Mouse (Mus musculus): Measurements from ENCODE around the gene Cd160.

The Cd160 gene

GRCm38 (mm10) chr3:96828308-96828864 is 765 bp downstream of the Cd160 start:
- DNase-seq (ENCODE audit: low spot score): no peak

- DNase-seq (ENCODE audit: low spot score): no peak
These were observed 3.9 kb downstream of the Cd160 start for GRCm38 (mm10) chr3:96825261-96825660.

GRCm38 (mm10) chr3:96824614-96825013 is 4.5 kb downstream of the Cd160 start:
- DNase-seq (ENCODE audit: low spot score): no peak

GRCm38 (mm10) chr3:96823701-96824100 is 5.5 kb downstream of the Cd160 start:
- no peak for DNase-seq (ENCODE audit: low spot score)

- no peak for DNase-seq (ENCODE audit: low spot score)
These were observed 7.6 kb downstream of the Cd160 start for GRCm38 (mm10) chr3:96821581-96821980.

DNA sequence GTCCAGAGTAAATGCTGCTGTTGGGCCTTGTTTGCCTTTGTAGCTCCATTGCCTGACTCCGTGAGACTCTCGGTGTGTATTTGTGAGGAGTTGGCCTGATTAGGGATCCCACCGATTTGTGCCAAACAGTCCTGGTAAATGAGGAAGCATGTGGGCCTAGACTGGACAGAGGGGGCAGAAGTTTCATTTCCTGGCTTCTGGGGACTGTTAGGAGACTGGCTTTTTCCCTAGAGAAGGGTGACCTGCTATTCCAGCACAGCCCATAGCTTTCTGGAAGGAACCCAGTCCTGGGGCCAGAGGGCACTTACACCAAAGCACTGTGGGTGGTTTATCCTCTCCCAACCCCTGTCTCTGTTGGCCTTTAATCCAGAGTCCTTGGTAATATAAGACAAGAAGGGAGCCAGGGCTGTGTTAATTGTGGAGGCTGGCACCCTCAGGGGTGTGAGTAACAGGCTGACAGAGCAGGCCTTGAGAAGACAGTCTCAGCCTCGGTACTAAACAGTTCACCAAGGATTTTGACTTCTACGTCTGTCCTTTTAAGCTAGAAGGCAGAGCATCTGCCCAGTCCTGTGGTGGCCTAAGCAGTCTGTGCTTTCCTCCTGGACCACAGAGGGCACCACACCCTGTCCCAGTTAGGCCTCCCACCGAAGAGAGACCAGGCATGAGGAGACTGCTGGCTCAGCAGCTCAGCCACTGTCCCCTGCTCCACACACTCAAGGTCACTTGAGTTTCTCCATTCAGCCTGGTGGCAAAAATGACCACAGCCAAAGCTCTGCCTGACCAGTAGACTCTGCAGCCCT is 8.8 kb downstream of the Cd160 start:
- peak; percentile 62 for DNase-seq (ENCODE audit: low spot score)

GRCm38 (mm10) chr3:96814342-96814741 is 14.8 kb downstream of the Cd160 start:
- DNase-seq (ENCODE audit: low spot score): no peak

DNA sequence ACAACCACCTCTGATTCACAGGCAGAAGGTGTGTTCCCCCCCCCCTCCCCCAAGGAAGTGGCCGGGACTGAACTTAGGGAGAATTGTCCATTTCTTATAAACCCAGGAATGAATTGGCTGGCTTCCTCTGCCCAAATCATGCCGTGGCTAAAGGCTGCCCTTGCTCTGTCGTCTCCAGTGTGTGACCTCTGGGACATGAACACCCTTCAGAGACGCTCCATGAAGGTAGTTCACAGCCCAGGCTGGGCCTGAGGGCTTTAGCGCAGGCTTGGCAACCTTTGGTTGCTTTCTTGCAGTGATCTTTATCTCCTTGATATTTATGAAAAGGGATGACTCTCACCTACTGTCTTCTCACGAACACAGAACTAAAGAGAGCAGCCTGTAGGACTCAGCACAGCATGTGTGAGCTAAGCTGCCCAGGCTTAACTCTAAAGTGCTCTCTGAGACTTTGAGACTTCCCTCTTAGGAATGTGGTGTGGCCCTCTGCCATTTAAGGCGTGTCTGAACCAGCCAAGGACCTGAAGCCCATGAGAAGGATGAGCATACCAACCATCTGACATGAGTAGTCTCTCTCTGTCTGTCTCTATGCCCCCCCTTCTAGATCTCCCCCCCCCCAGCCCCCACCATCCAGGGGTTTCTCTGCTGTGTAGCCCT is 15.4 kb downstream of the Cd160 start:
- no peak for DNase-seq (ENCODE audit: low spot score)

- DNase-seq (ENCODE audit: low spot score): peak; percentile 15
These were observed 16.0 kb downstream of the Cd160 start for GRCm38 (mm10) chr3:96813106-96813505.

- DNase-seq (ENCODE audit: low spot score): no peak
These were observed 16.6 kb downstream of the Cd160 start for GRCm38 (mm10) chr3:96812395-96813091.

- peak; percentile 62 for DNase-seq (ENCODE audit: low spot score)
These were observed 17.9 kb downstream of the Cd160 start for GRCm38 (mm10) chr3:96811232-96811631.

DNA sequence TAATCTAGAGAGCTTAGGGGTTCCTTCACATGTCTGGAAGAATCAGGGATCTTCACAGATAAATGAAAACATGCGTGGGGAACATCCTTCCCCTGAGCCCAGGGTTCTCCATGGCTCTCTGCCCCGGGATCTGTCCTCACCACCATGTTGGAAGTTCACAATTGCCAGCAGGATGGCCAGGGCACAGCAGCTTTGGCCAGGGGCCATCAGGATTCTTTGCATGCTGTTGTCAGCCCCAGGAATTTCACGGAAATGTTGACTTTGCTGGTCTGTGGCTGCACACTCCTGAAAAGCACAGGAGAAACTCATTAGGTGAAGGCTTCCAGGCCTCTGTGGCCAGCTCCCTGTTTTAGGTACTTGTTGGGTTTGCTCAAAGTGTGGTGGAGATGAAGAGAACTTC is 20.5 kb downstream of the Cd160 start:
- peak; percentile 26 for DNase-seq (ENCODE audit: low spot score)

DNA sequence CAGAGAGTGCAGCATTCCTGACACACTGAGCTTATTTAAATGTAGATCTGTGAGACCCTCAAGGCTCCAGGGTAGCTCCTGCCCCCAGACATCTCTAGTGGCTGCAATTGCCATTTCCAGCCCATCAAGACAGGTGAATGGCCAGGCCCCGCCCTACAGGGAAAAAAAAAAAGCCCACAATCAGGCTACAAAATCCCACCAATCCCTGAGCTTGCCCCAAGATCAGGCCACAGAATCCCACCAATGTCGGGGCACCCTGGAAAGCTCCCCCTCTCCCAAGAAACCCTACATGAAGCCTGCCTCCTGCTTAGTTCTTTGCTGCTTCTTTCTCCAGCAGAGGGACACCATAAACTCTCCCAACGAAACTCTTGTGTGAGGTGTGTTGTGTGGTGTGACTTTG is 21.0 kb downstream of the Cd160 start:
- no peak for DNase-seq (ENCODE audit: low spot score)

DNA sequence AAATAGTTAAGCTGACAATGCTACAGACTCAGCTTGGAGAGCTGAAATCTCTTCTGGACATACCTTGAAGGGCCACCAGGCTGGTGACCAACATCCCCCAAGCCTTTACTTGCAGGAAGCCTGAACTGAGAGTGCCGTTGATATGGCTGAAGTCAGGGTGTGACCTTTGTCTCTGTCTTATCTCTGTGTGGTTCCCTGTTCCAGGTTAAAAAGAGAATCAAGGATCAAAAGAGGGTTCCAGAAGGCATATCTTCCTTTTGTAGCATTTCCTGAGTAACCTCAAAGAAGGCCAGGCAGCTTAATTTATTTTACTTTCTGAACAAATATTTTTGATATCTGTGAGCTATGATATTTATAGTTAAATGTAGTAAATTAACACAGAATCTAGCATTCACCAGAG is 26.9 kb downstream of the Cd160 start:
- no peak for DNase-seq (ENCODE audit: low spot score)

DNA sequence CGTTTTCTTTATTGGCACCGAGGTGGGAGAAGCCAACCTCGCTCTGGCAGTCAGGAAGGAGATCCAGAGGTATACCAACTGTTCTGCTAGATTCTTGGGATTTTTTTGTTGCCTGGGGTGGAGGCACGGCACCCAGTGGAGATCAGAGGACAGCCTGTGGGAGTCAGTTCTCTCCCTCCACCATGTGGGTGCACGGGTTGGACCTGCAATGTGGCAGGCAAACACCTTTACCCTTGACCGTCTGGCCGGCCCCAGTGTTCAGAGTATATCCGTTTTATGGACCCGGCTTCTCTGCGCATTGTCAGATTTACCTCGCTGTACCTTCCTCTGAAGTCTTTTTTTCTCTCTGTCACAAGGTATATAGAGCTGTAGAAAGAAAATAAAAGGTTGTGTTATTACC is 28.9 kb downstream of the Cd160 start:
- no peak for DNase-seq (ENCODE audit: low spot score)

DNA sequence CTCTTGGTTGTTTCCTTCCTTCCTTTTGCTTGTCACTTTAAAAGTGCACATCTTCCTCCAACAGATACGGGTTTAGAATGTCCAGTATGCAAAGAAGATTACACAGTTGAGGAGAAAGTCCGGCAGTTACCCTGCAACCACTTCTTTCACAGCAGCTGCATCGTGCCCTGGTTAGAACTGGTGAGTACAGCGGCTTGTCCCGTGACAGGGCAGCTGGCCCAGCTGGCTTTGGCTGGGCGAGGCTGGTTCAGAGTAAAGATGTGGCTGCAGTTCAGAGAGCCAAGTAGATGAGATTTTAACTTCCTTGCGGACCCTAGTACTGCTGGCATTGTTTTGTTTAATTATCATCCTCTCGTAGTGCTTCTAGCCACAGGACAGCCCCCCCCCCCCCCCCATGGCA is 40.6 kb downstream of the Cd160 start:
- no peak for DNase-seq (ENCODE audit: low spot score)

GRCm38 (mm10) chr3:96787784-96788183 is 41.4 kb downstream of the Cd160 start:
- DNase-seq (ENCODE audit: low spot score): no peak

DNA sequence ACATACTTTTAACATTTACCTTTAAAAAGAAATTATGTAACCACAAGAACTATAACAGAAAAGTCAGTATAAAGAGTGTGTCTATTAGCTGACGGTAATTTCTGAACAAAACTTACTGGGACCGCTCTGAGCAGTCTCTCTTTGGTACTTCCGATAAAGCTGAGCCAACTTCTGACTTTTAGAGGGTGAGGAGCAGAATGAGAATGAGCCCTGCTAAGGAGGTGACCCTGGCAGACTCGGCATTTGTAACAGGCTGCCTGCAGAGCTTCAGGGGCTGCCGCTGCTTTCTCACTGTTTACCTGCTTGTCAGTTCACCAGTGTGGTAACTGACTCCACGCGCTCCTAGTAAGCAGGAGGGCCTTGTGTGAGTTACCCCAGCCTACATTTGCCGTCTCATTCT is 46.9 kb downstream of the Cd160 start:
- no peak for DNase-seq (ENCODE audit: low spot score)

- DNase-seq (ENCODE audit: low spot score): no peak
These were observed 52.0 kb downstream of the Cd160 start for GRCm38 (mm10) chr3:96777120-96777519.

DNA sequence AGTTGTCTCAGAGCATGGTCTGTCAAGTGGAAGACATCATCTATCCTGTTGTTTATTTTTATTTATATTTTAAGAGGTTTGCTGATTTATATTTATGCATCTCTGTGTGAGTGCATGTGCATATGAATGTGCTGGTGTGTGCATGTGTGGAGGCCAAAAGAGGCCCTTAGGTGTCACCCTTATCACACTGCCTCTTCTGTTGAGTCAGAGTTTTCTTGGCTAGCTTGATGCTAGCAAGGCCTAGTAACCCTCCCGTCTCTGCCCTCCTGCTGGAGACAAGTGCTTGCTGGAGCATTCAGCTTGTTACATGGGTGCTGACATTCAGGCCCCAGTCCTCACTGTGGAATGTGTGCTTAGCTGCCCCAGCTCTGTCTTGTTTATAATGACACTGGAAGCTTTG is 56.2 kb downstream of the Cd160 start:
- peak; percentile 77 for DNase-seq (ENCODE audit: low spot score)

DNA sequence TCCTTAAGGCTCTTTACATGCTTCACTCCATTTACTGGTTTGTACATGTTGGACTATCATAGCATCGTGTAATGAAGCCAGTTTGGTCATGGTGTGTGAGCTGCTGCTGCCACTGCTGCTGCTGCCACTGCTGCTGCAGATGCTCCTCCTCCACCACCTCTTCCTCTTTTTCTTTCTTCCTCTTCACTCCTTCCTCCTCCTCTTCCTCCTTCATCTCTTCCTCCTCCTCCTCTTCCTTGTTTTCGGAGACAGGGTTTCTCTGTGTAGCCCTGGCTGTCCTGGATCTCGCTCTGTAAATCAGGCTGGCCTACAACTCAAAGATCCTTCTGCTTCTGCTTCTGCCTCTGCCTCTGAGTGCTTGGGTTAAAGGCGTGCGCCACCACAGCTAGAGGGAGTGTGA is 59.2 kb downstream of the Cd160 start:
- DNase-seq (ENCODE audit: low spot score): no peak

- DNase-seq (ENCODE audit: low spot score): peak; percentile 69
These were observed 64.6 kb downstream of the Cd160 start for GRCm38 (mm10) chr3:96764528-96764927.

DNA sequence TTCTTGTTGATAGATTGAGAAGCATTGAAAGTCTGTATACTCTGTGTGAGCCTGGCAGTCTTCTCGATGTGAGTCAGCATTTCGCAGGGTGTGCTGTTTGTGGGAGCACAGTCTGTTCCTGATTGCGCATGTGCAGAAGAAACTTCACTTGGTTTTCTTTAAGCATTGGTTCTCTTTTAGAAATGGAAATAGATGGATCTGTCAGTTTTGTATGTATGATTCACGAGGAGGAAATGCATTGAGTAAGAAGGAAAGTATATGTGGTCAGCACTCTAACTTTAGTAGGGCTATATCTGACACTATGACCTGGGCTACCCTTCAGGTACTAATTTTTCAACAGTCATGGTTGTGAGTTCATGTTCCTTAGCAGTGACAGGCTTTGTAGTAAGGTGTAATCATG is 69.5 kb downstream of the Cd160 start:
- peak; percentile 58 for DNase-seq (ENCODE audit: low spot score)
